Mouse (Mus musculus) midbrain, embryonic 14.5 days (tissue): ENCODE measurements at regions not wholly inside any gene's neighbourhood (a gene's known extent, or its start where the extent isn't known, plus 50 kb on each side); places are given as distances from the start of the nearest gene placed in this dataset.
A peak's percentile ranks its signal among the peaks of the same experiment; 100 is the strongest.

Experiments used
- ATAC-seq: fragments of 200-750 bp; cut with Nextera tagmentation; 2 replicates; pipeline ENCODE4 v1.8.0; 2017; ENCODE audit warnings: moderate number of reproducible peaks, moderate library complexity; ENCODE audit not compliant: low FRiP score, low TSS enrichment
- DNase-seq: peaks from one replicate; pipeline ENCODE4 v3.0.0-alpha.2; 2015
- H3K27ac ChIP-seq: fragments of 300-500 bp; sonication (generic); replicated peaks from 2 replicates; pipeline ENCODE4 v1.5.1; 2014; ENCODE audit warnings: mild to moderate bottlenecking, low read depth, low read length, moderate library complexity
- H3K27me3 ChIP-seq: fragments of 300-500 bp; sonication (generic); 2 replicates; pipeline ENCODE4 v1.6.1; 2014; ENCODE audit warnings: low read length, control low read depth, mixed read lengths; ENCODE audit not compliant: control insufficient read depth, insufficient read depth
- H3K36me3 ChIP-seq: fragments of 300-500 bp; sonication (generic); 2 replicates; pipeline ENCODE4 v1.6.1; 2014; ENCODE audit warnings: low read length, control low read depth; ENCODE audit not compliant: control insufficient read depth, insufficient read depth
- H3K4me1 ChIP-seq: fragments of 300-500 bp; sonication (generic); 2 replicates; pipeline ENCODE4 v1.6.1; 2014; ENCODE audit warnings: mild to moderate bottlenecking, antibody characterized with exemption, low read length, control low read depth; ENCODE audit not compliant: control insufficient read depth, insufficient read depth
- H3K4me2 ChIP-seq: fragments of 300-500 bp; sonication (generic); 2 replicates; pipeline ENCODE4 v1.6.1; 2014; ENCODE audit warnings: mild to moderate bottlenecking, low read length, moderate library complexity
- H3K4me3 ChIP-seq: fragments of 300-500 bp; sonication (generic); replicated peaks from 2 replicates; pipeline ENCODE4 v1.5.1; 2014; ENCODE audit warnings: low read depth, low read length
- H3K9ac ChIP-seq: fragments of 300-500 bp; sonication (generic); replicated peaks from 2 replicates; pipeline ENCODE4 v1.6.1; 2014; ENCODE audit warnings: mild to moderate bottlenecking, low read length, moderate library complexity
- H3K9me3 ChIP-seq: fragments of 300-500 bp; sonication (generic); 2 replicates; pipeline ENCODE4 v1.6.1; 2016; ENCODE audit warnings: low read length, control low read depth, mixed read lengths; ENCODE audit not compliant: control insufficient read depth
- WGBS: fragments of 180-500 bp; shearing (Covaris S2); extraction: QIAGEN DNeasy Blood & Tissue Kit; methylation state at CpG from one replicate; pipeline ENCODE4 v1.1.7; 2014; 5-methylcytosine and 5-hydroxymethylcytosine counted together

DNA sequence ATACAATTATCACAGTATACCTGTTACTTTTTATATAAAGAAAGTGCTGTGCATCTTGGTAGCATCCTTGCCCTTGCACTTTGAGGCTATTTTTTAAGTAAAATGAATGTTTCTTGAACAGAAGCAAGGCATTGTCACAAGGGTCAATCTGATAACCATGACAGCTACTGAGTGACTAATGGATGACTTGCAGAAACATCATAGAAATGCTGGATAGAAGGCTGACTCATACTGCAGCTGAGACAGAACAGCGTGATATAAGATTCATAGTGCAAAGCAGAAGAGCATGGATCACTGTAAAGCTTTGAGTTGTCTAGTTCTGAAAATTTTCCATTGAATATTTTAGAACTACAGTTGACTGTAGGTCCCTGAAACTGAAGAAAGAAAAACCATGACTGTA lies 739.6 kb upstream of the 4930412O13Rik start:
- H3K4me1 ChIP-seq, result no peaks in the 10 kb centered on the region
- no peak overlapping the region for H3K4me3 ChIP-seq
- no peaks in the 10 kb centered on the region for H3K36me3 ChIP-seq
- no peak for ATAC-seq
- H3K27ac ChIP-seq, result no peak overlapping the region
- no peaks in the 10 kb centered on the region for H3K9me3 ChIP-seq
- no peak overlapping the region for H3K9ac ChIP-seq
- H3K27me3 ChIP-seq, result no peaks in the 10 kb centered on the region
- 98% methylated on average over 1 of the region's 1 CpGs for WGBS
- H3K4me2 ChIP-seq, result no peak overlapping the region
- no peak for DNase-seq

GRCm38 (mm10) chr2:9155604-9156003 lies 725.4 kb upstream of the 4930412O13Rik start:
- H3K9ac ChIP-seq, result no peak overlapping the region
- no peaks in the 10 kb centered on the region for H3K27me3 ChIP-seq
- no peaks in the 10 kb centered on the region for H3K4me1 ChIP-seq
- DNase-seq, result no peak
- 95% methylated on average over 5 of the region's 5 CpGs for WGBS
- no peak overlapping the region for H3K27ac ChIP-seq
- H3K4me2 ChIP-seq, result no peak overlapping the region
- no peak overlapping the region for H3K4me3 ChIP-seq
- no peaks in the 10 kb centered on the region for H3K9me3 ChIP-seq
- H3K36me3 ChIP-seq, result no peaks in the 10 kb centered on the region
- ATAC-seq, result no peak

DNA sequence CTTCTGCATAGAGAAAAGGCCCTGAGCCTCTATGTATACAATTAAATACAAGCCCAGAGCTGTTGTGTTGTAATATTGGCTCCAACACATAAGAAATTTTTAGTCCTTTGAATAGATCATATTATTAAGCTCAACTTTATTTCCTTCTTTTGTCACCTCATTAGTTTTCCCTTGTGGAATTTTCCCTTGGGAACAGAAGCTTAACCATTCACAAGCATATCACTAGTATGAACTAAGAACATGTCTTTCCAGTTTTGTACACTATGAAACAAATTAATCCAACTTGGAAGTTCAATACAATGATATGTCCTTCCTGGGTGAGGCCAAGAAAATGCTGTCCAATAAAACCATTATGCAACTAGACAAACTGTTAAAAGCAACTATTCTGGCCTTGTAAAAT lies 720.9 kb upstream of the 4930412O13Rik start:
- no peak overlapping the region for H3K4me2 ChIP-seq
- DNase-seq, result no peak
- no peak for ATAC-seq
- no peak overlapping the region for H3K4me3 ChIP-seq
- no peak overlapping the region for H3K9ac ChIP-seq
- no peaks in the 10 kb centered on the region for H3K27me3 ChIP-seq
- no peaks in the 10 kb centered on the region for H3K36me3 ChIP-seq
- H3K27ac ChIP-seq, result no peak overlapping the region
- H3K4me1 ChIP-seq, result no peaks in the 10 kb centered on the region
- H3K9me3 ChIP-seq, result no peaks in the 10 kb centered on the region

- H3K36me3 ChIP-seq, result no peaks in the 10 kb centered on the region
- DNase-seq (no peak), ATAC-seq (no peak)
- no peak overlapping the region for H3K9ac ChIP-seq
- no peak overlapping the region for H3K27ac ChIP-seq
- no peak overlapping the region for H3K4me2 ChIP-seq
- H3K4me3 ChIP-seq, result no peak overlapping the region
- H3K27me3 ChIP-seq, result no peaks in the 10 kb centered on the region
- H3K9me3 ChIP-seq, result no peaks in the 10 kb centered on the region
- no peaks in the 10 kb centered on the region for H3K4me1 ChIP-seq
- WGBS, result 87% methylated on average over 5 of the region's 5 CpGs
Observed at GRCm38 (mm10) chr2:9163819-9164560, 717.1 kb upstream of the 4930412O13Rik start.

GRCm38 (mm10) chr2:9182127-9182526 lies 698.9 kb upstream of the 4930412O13Rik start:
- 80% methylated on average over 5 of the region's 5 CpGs for WGBS
- H3K4me3 ChIP-seq, result no peak overlapping the region
- no peaks in the 10 kb centered on the region for H3K36me3 ChIP-seq
- H3K27ac ChIP-seq, result no peak overlapping the region
- H3K9ac ChIP-seq, result no peak overlapping the region
- no peaks in the 10 kb centered on the region for H3K4me1 ChIP-seq
- no peak overlapping the region for H3K4me2 ChIP-seq
- no peaks in the 10 kb centered on the region for H3K9me3 ChIP-seq
- DNase-seq (peak; percentile 7), ATAC-seq (no peak)
- no peaks in the 10 kb centered on the region for H3K27me3 ChIP-seq

GRCm38 (mm10) chr2:9184243-9184642 lies 696.8 kb upstream of the 4930412O13Rik start:
- DNase-seq (no peak), ATAC-seq (no peak)
- H3K4me2 ChIP-seq, result no peak overlapping the region
- H3K36me3 ChIP-seq, result no peaks in the 10 kb centered on the region
- H3K27me3 ChIP-seq, result no peaks in the 10 kb centered on the region
- H3K4me1 ChIP-seq, result no peaks in the 10 kb centered on the region
- 92% methylated on average over 4 of the region's 4 CpGs for whole genome bisulfite sequencing
- H3K27ac ChIP-seq, result no peak overlapping the region
- H3K4me3 ChIP-seq, result no peak overlapping the region
- no peak overlapping the region for H3K9ac ChIP-seq
- no peaks in the 10 kb centered on the region for H3K9me3 ChIP-seq

GRCm38 (mm10) chr2:9185780-9186483 lies 695.1 kb upstream of the 4930412O13Rik start:
- WGBS, result 91% methylated on average over 2 of the region's 2 CpGs
- DNase-seq, result no peak

DNA sequence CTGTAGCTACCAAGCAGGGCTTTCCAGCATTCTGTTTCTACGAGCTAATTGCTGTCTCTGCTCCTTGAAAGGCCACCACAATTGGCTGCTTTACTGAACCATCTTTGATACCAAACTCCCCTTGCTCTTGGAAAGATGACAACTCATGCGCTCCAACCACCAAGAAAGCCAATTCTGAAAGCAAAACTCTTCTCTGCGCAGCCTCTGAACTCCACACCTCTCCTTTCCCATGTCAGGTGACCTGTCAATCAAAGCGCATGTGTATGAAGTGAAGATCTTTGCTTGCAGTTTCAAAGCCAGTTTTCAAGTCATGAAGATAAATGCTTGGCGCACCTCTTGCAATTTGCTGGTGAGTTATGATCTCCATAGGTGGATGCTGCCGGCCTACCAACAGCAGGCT lies 687.9 kb upstream of the 4930412O13Rik start:
- Histone ChIP-seq H3K9me3 (no peaks in the 10 kb centered on the region), H3K4me1 (no peaks in the 10 kb centered on the region), H3K4me3 (no peak overlapping the region), H3K36me3 (no peaks in the 10 kb centered on the region), H3K4me2 (no peak overlapping the region), H3K9ac (no peak overlapping the region), H3K27ac (no peak overlapping the region), H3K27me3 (no peaks in the 10 kb centered on the region)
- WGBS, result 91% methylated on average over 6 of the region's 6 CpGs
- no peak for DNase-seq
- ATAC-seq, result no peak

More at GRCm38 (mm10) chr2:9185780-9186483, 695.1 kb upstream of the 4930412O13Rik start:
- no peak for ATAC-seq
- no peak overlapping the region for H3K4me3 ChIP-seq
- H3K9ac ChIP-seq, result no peak overlapping the region
- no peak overlapping the region for H3K27ac ChIP-seq
- H3K27me3 ChIP-seq, result no peaks in the 10 kb centered on the region
- no peak overlapping the region for H3K4me2 ChIP-seq
- no peaks in the 10 kb centered on the region for H3K9me3 ChIP-seq
- no peaks in the 10 kb centered on the region for H3K4me1 ChIP-seq
- no peaks in the 10 kb centered on the region for H3K36me3 ChIP-seq

DNA sequence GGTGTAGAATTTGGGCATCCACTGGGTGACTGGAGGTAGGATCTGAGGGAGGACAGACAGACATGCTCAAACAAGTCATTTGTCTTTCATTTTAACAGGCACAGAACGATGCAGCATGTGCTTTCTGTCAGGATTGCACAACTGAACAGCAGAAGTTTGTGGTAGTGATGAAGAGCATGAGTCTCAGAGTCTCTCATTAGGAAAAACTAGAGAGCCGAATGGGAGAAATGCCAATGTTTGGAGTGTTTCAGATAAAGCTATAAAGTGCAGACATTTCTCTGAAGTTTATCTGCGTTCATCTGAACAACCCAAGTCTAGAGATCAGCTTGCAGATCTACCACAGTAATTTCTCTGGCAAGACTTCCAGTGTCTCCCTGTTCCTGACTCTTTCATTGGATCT lies 684.0 kb upstream of the 4930412O13Rik start:
- WGBS, result 84% methylated on average over 3 of the region's 3 CpGs
- H3K36me3 ChIP-seq, result no peaks in the 10 kb centered on the region
- no peak overlapping the region for H3K4me2 ChIP-seq
- no peaks in the 10 kb centered on the region for H3K4me1 ChIP-seq
- no peaks in the 10 kb centered on the region for H3K9me3 ChIP-seq
- H3K9ac ChIP-seq, result no peak overlapping the region
- ATAC-seq (no peak), DNase-seq (no peak)
- H3K4me3 ChIP-seq, result no peak overlapping the region
- no peak overlapping the region for H3K27ac ChIP-seq
- no peaks in the 10 kb centered on the region for H3K27me3 ChIP-seq
